Mouse (Mus musculus) neural tube, embryonic 11.5 days (tissue): ENCODE data around the gene Gpc4. TPM values are rescaled to one million over a fixed set of nuclear protein-coding genes. Genes with fewer than 3 reads are reported as not detected.
A peak's percentile ranks its signal among the peaks of the same experiment; 100 is the strongest.

Source experiments
- ATAC-seq: fragments of 200-750 bp; cut with Nextera tagmentation; 2 replicates; pipeline ENCODE4 v1.8.0; 2017; ENCODE audit warnings: moderate number of reproducible peaks, mild to moderate bottlenecking, moderate TSS enrichment, moderate library complexity; ENCODE audit not compliant: insufficient read depth, low FRiP score, low TSS enrichment
- DNase-seq: peaks from one replicate; pipeline ENCODE4 v3.0.0-alpha.2; 2015; ENCODE audit warnings: low spot score
- H3K27ac ChIP-seq: fragments of 300-500 bp; sonication (generic); 2 replicates; pipeline ENCODE4 v1.5.1; 2014; ENCODE audit warnings: low read depth, mild to moderate bottlenecking, low read length
- H3K27me3 ChIP-seq: fragments of 300-500 bp; sonication (generic); 2 replicates; pipeline ENCODE4 v1.6.1; 2014; ENCODE audit warnings: mild to moderate bottlenecking, low read length, mixed read lengths; ENCODE audit not compliant: control insufficient read depth, insufficient read depth
- H3K36me3 ChIP-seq: fragments of 300-500 bp; sonication (generic); 2 replicates; pipeline ENCODE4 v1.6.1; 2014; ENCODE audit warnings: mild to moderate bottlenecking, low read length, moderate library complexity, mixed read lengths; ENCODE audit not compliant: control insufficient read depth, insufficient read depth
- H3K4me1 ChIP-seq: fragments of 300-500 bp; sonication (generic); 2 replicates; pipeline ENCODE4 v1.6.1; 2014; ENCODE audit warnings: low read length, mixed read lengths; ENCODE audit not compliant: control insufficient read depth, insufficient read depth
- H3K4me2 ChIP-seq: fragments of 300-500 bp; sonication (generic); 2 replicates; pipeline ENCODE4 v1.6.1; 2014; ENCODE audit warnings: low read depth, mild to moderate bottlenecking, moderate library complexity
- H3K4me3 ChIP-seq: fragments of 300-500 bp; sonication (generic); 2 replicates; pipeline ENCODE4 v1.5.1; 2014; ENCODE audit warnings: low read depth, low read length
- H3K9ac ChIP-seq: fragments of 300-500 bp; sonication (generic); 2 replicates; pipeline ENCODE4 v1.6.1; 2014; ENCODE audit warnings: mild to moderate bottlenecking, low read length
- H3K9me3 ChIP-seq: fragments of 300-500 bp; sonication (generic); 2 replicates; pipeline ENCODE4 v1.6.1; 2016; ENCODE audit warnings: low read length; ENCODE audit not compliant: control insufficient read depth
- WGBS: fragments of 180-500 bp; shearing (Covaris S2); extraction: QIAGEN DNeasy Blood & Tissue Kit; methylation state at CpG from one replicate; pipeline ENCODE4 v1.1.7; 2014; 5-methylcytosine and 5-hydroxymethylcytosine counted together
- polyA plus RNA-seq: library from polyadenylated mRNA; unstranded; fragments of >200 nt; fragmentation: Nextera tagmentation; extraction: Ambion mirVana; gene quantifications from 2 replicates; pipeline ENCODE4 v1.2.1, GENCODE M21; 2014

Gene Gpc4
- polyA plus RNA-seq, 1 experiment from 2014 or later: 16.9 TPM

GRCm38 (mm10) chrX:52167519-52168244 is 2.6 kb upstream of the Gpc4 start:
- no peaks in the 10 kb centered on the region for H3K27me3 ChIP-seq
- no peak overlapping the region for H3K4me2 ChIP-seq
- no peaks in the 10 kb centered on the region for H3K36me3 ChIP-seq
- ATAC-seq (no peak), DNase-seq (no peak)
- H3K27ac ChIP-seq: no peak overlapping the region
- H3K9ac ChIP-seq: no peak overlapping the region
- WGBS: 35% methylated on average over 6 of the region's 6 CpGs
- no peak overlapping the region for H3K4me3 ChIP-seq
- no peaks in the 10 kb centered on the region for H3K4me1 ChIP-seq
- H3K9me3 ChIP-seq: no peaks in the 10 kb centered on the region

GRCm38 (mm10) chrX:52165555-52165938 is 495 bp upstream of the Gpc4 start:
- DNase-seq: no peak
- ATAC-seq: peak; percentile 56
- H3K9ac ChIP-seq: peak overlapping the region; percentile 55; the same call in 1 of the 2 replicates

GRCm38 (mm10) chrX:52164134-52164737 is 816 bp downstream of the Gpc4 start:
- 22% methylated on average over 42 of the region's 44 CpGs for WGBS
- H3K27ac ChIP-seq: no peak overlapping the region
- peak overlapping the region; percentile 36 for H3K4me3 ChIP-seq
- no peaks in the 10 kb centered on the region for H3K4me1 ChIP-seq
- DNase-seq (peak; percentile 20), ATAC-seq (peak; percentile 20; the same call in 1 of the 2 replicates)
- peak overlapping the region; percentile 71 for H3K4me2 ChIP-seq
- no peaks in the 10 kb centered on the region for H3K36me3 ChIP-seq
- H3K9me3 ChIP-seq: no peaks in the 10 kb centered on the region
- H3K27me3 ChIP-seq: no peaks in the 10 kb centered on the region
- H3K9ac ChIP-seq: peak overlapping the region; percentile 55

More at GRCm38 (mm10) chrX:52165555-52165938, 495 bp upstream of the Gpc4 start:
- H3K9me3 ChIP-seq: no peaks in the 10 kb centered on the region
- WGBS: 37% methylated on average over 4 of the region's 7 CpGs
- no peak overlapping the region for H3K27ac ChIP-seq
- H3K4me2 ChIP-seq: peak overlapping the region; percentile 71
- H3K4me1 ChIP-seq: no peaks in the 10 kb centered on the region
- H3K27me3 ChIP-seq: no peaks in the 10 kb centered on the region
- no peak overlapping the region; the same call in 1 of the 2 replicates for H3K4me3 ChIP-seq
- H3K36me3 ChIP-seq: no peaks in the 10 kb centered on the region

- Histone ChIP-seq H3K4me2 (peak overlapping the region; percentile 71), H3K9ac (no peak overlapping the region), H3K36me3 (no peaks in the 10 kb centered on the region), H3K4me3 (peak overlapping the region; percentile 36), H3K9me3 (no peaks in the 10 kb centered on the region), H3K27me3 (no peaks in the 10 kb centered on the region), H3K27ac (no peak overlapping the region), H3K4me1 (no peaks in the 10 kb centered on the region)
- DNase-seq (peak; percentile 16), ATAC-seq (no peak)
- WGBS: 21% methylated on average over 25 of the region's 25 CpGs
Measured at GRCm38 (mm10) chrX:52163418-52164133, 1.5 kb downstream of the Gpc4 start.

- DNase-seq (no peak), ATAC-seq (no peak)
- 35% methylated on average over 6 of the region's 6 CpGs for WGBS
- Histone ChIP-seq H3K4me1 (no peaks in the 10 kb centered on the region), H3K9me3 (no peaks in the 10 kb centered on the region), H3K36me3 (no peaks in the 10 kb centered on the region), H3K9ac (no peak overlapping the region), H3K4me2 (peak overlapping the region; percentile 71), H3K27me3 (no peaks in the 10 kb centered on the region), H3K27ac (no peak overlapping the region), H3K4me3 (no peak overlapping the region)
Measured at GRCm38 (mm10) chrX:52162756-52163155, 2.3 kb downstream of the Gpc4 start.

GRCm38 (mm10) chrX:52162206-52162605 is 2.8 kb downstream of the Gpc4 start:
- DNase-seq (no peak), ATAC-seq (no peak)
- Histone ChIP-seq H3K27ac (no peak overlapping the region), H3K4me3 (no peak overlapping the region), H3K36me3 (no peaks in the 10 kb centered on the region), H3K9ac (no peak overlapping the region), H3K4me2 (no peak overlapping the region), H3K9me3 (no peaks in the 10 kb centered on the region), H3K27me3 (no peaks in the 10 kb centered on the region), H3K4me1 (no peaks in the 10 kb centered on the region)
- WGBS: 32% methylated on average over 1 of the region's 1 CpGs

- no peak for ATAC-seq
- H3K4me3 ChIP-seq: no peak overlapping the region
Measured at GRCm38 (mm10) chrX:52159621-52160020, 5.4 kb downstream of the Gpc4 start.

GRCm38 (mm10) chrX:52155408-52155953 is 9.6 kb downstream of the Gpc4 start:
- no peaks in the 10 kb centered on the region for H3K4me1 ChIP-seq
- DNase-seq: no peak
- WGBS: 85% methylated on average over 7 of the region's 7 CpGs
- H3K4me2 ChIP-seq: no peak overlapping the region
- H3K27me3 ChIP-seq: no peaks in the 10 kb centered on the region
- H3K9me3 ChIP-seq: no peaks in the 10 kb centered on the region
- H3K4me3 ChIP-seq: no peak overlapping the region
- H3K9ac ChIP-seq: no peak overlapping the region
- H3K36me3 ChIP-seq: no peaks in the 10 kb centered on the region
- ATAC-seq: no peak
- H3K27ac ChIP-seq: no peak overlapping the region

More at GRCm38 (mm10) chrX:52159621-52160020, 5.4 kb downstream of the Gpc4 start:
- Histone ChIP-seq H3K9me3 (no peaks in the 10 kb centered on the region), H3K27ac (no peak overlapping the region), H3K27me3 (no peaks in the 10 kb centered on the region), H3K9ac (no peak overlapping the region), H3K4me2 (no peak overlapping the region), H3K36me3 (no peaks in the 10 kb centered on the region), H3K4me1 (no peaks in the 10 kb centered on the region)
- WGBS: 86% methylated on average over 5 of the region's 5 CpGs
- no peak for DNase-seq
